Comparison of ENCODE assay signal across 19 mouse cellular contexts in genomic region chr1:189128706-189129105, GRCm38 (mm10).
"Had no signal": no experiment of that assay in that cellular context is flagged by ENCODE, and none has a peak within 500 bp of the region (broad histone marks: within the 10 kb centered on the region; RNA-seq: fewer than 3 reads in every experiment).

No protein-coding gene starts in this region.

- H3K27ac ChIP-seq: liver, embryonic 13.5 days; liver, embryonic 15.5 days; lung, embryonic 15.5 days; macrophage; neural tube, embryonic 13.5 days; stomach, embryonic 15.5 days; stomach, postnatal 0 days had no signal

- H3K27me3 ChIP-seq: liver, embryonic 13.5 days; liver, embryonic 15.5 days; lung, embryonic 15.5 days; megakaryocyte, embryonic 14.5 days; neural tube, embryonic 13.5 days; stomach, embryonic 15.5 days had no signal

- DNase-seq: liver, embryonic 13.5 days; liver, postnatal 0 days; lung, adult 2 months; lung, postnatal 14 days; lung, postnatal 36 days; midbrain, embryonic 14.5 days; right cerebral cortex, postnatal 14 days; thymus, adult 2 months; thymus, postnatal 25 days had no signal

- H3K36me3 ChIP-seq: liver, embryonic 13.5 days; liver, embryonic 15.5 days; lung, embryonic 15.5 days; neural tube, embryonic 13.5 days; stomach, embryonic 15.5 days had no signal

- H3K4me3 ChIP-seq: liver, embryonic 13.5 days; liver, embryonic 15.5 days; lung, embryonic 15.5 days; megakaryocyte, embryonic 14.5 days; neural tube, embryonic 13.5 days; stomach, embryonic 15.5 days had no signal

- H3K9ac ChIP-seq: liver, embryonic 13.5 days; liver, embryonic 15.5 days; liver, postnatal 0 days; lung, embryonic 15.5 days; neural tube, embryonic 13.5 days; stomach, embryonic 15.5 days had no signal

- ATAC-seq: liver, postnatal 0 days; lung, postnatal 0 days had no signal

- H3K4me1 ChIP-seq: liver, embryonic 13.5 days; liver, embryonic 15.5 days; lung, embryonic 15.5 days; megakaryocyte, embryonic 14.5 days; stomach, embryonic 15.5 days had no signal

- H3K9me3 ChIP-seq: liver, embryonic 13.5 days; liver, embryonic 15.5 days; lung, embryonic 15.5 days; neural tube, embryonic 13.5 days; stomach, embryonic 15.5 days had no signal

- H3K4me2 ChIP-seq: liver, embryonic 11.5 days; liver, embryonic 13.5 days; liver, embryonic 15.5 days; lung, embryonic 15.5 days; midbrain, embryonic 11.5 days; neural tube, embryonic 13.5 days; stomach, embryonic 15.5 days had no signal
